ENCODE assay signal across 8 mouse cellular contexts in genomic region chr5:34637591-34638156, GRCm38 (mm10). TPM values are rescaled to one million over a fixed set of nuclear protein-coding genes. Genes with fewer than 3 reads are reported as not detected.
DNase-seq lines count a peak whose midpoint lies in the region; ATAC-seq and TF ChIP-seq lines count a peak whose summit lies in the region.

No protein-coding gene starts in this region.

- H3K9me3 ChIP-seq in heart, postnatal 0 days (replicated peaks; ENCODE audit: control insufficient read depth, low read length) = no peaks in the 10 kb centered on the region
- H3K9me3 ChIP-seq in G1E (replicated peaks) = no peaks in the 10 kb centered on the region

- peak overlapping the region; percentile 66; the same call in 1 of the 2 replicates for H3K9ac ChIP-seq in heart, postnatal 0 days (replicated peaks; ENCODE audit: low read depth, low read length)

- no peak for TF ChIP-seq EP300 in heart, postnatal 0 days (IDR thresholded peaks at IDR 0.05; ENCODE audit: low read depth)

- ATAC-seq in heart, postnatal 0 days (ENCODE audit: insufficient read depth, low read depth) = no peak
- no peak for ATAC-seq in G1E (ENCODE audit: extremely low read depth, insufficient number of reproducible peaks, low FRiP score, poor library complexity, severe bottlenecking)
- no peak for ATAC-seq in frontal cortex, adult (ENCODE audit: low TSS enrichment)

- H3K27me3 ChIP-seq in heart, postnatal 0 days (ENCODE audit: control insufficient read depth, insufficient read depth, low read length) = no peaks in the 10 kb centered on the region
- no peaks in the 10 kb centered on the region for H3K27me3 ChIP-seq in G1E (ENCODE audit: insufficient read depth, low read length)
- H3K27me3 ChIP-seq in kidney, adult 2 months (replicated peaks; ENCODE audit: control insufficient read depth, insufficient read depth, low read length) = no peaks in the 10 kb centered on the region

- H3K79me2 ChIP-seq in macrophage (ENCODE audit: inconsistent target) = peaks cover 12% of the 10 kb centered on the region; the same call in 1 of the 2 replicates

- 0 out of 2 replicates have a peak overlapping the region, but pooled peaks have one; percentile 73 for H3K27ac ChIP-seq in heart, postnatal 0 days (ENCODE audit: low read depth)
- H3K27ac ChIP-seq in macrophage = peak overlapping the region; percentile 76; the same call in 1 of the 2 replicates
- H3K27ac ChIP-seq in kidney, adult 2 months (ENCODE audit: insufficient read depth, low read depth, low read length) = no peak overlapping the region

- TF ChIP-seq CTCF in heart, postnatal 0 days (IDR thresholded peaks at IDR 0.05; ENCODE audit: low read depth) = no peak
- no peak for TF ChIP-seq CTCF in G1E (IDR thresholded peaks at IDR 0.05; ENCODE audit: low read depth, low read length)
- no peak for TF ChIP-seq CTCF in kidney, adult 2 months (conservative IDR thresholded peaks at IDR 0.05; ENCODE audit: insufficient read depth, insufficient read length, low read depth, low read length)

- no peak overlapping the region for H3K4me3 ChIP-seq in heart, postnatal 0 days (ENCODE audit: low read depth, low read length)
- H3K4me3 ChIP-seq in G1E (ENCODE audit: low read depth, low read length) (peak overlapping the region; percentile 81; the same call in 1 of the 2 replicates), macrophage (ENCODE audit: inconsistent target) (peak overlapping the region; percentile 88; the same call in 1 of the 2 replicates)
- no peak overlapping the region for H3K4me3 ChIP-seq in kidney, adult 2 months (ENCODE audit: insufficient read depth, low read depth, low read length)

- TF ChIP-seq POLR2A in kidney, adult 2 months (IDR thresholded peaks at IDR 0.05; ENCODE audit: low read depth, low read length) = no peak

- H3K36me3 ChIP-seq in heart, postnatal 0 days (replicated peaks; ENCODE audit: control insufficient read depth, insufficient read depth, low read length) = peaks cover 51% of the 10 kb centered on the region
- peaks cover 86% of the 10 kb centered on the region for H3K36me3 ChIP-seq in G1E (replicated peaks)
- peaks cover 40% of the 10 kb centered on the region; the same call in 1 of the 2 replicates for H3K36me3 ChIP-seq in macrophage (ENCODE audit: inconsistent target)
- no peaks in the 10 kb centered on the region for H3K36me3 ChIP-seq in kidney, adult 2 months (ENCODE audit: control insufficient read depth, insufficient read depth, low read length)

- no peaks in the 10 kb centered on the region for H3K4me1 ChIP-seq in heart, postnatal 0 days (ENCODE audit: control insufficient read depth, insufficient read depth)
- H3K4me1 ChIP-seq in G1E (ENCODE audit: insufficient read depth, low read depth, low read length) = peaks cover 64% of the 10 kb centered on the region
- no peaks in the 10 kb centered on the region; the same call in 1 of the 2 replicates for H3K4me1 ChIP-seq in kidney, adult 2 months (ENCODE audit: control insufficient read depth, insufficient read depth, low read length)

- WGBS in heart, postnatal 0 days = 70% methylated on average over 7 of the region's 7 CpGs
- 30% methylated on average over 7 of the region's 7 CpGs for WGBS in macrophage (ENCODE audit: missing documents)
- 78% methylated on average over 7 of the region's 7 CpGs for WGBS in kidney, adult 2 months

- no peak for DNase-seq in heart, postnatal 0 days (ENCODE audit: low spot score)
- no peak for DNase-seq in heart, postnatal 4 days
- no peak for DNase-seq in G1E (ENCODE audit: low spot score)
- peak; percentile 86 for DNase-seq in gonadal fat pad, adult 2 months (ENCODE audit: low read depth)
- DNase-seq in cerebellum, adult 18-20 months = no peak
- no peak for DNase-seq in kidney, adult 2 months

- peak overlapping the region; percentile 92 for H3K4me2 ChIP-seq in heart, postnatal 0 days (ENCODE audit: low read depth, low read length)

RNA-seq across cellular contexts. Expression of gene Mfsd10, which starts 0.7 kb away (rescaled TPM):
- total RNA-seq in heart, postnatal 0 days (2014; rRNA removed; ENCODE audit: low replicate concordance) = 31.0 and 45.7 TPM in 2 replicates
- polyA plus RNA-seq in heart, postnatal 0 days (2015; fragmentation: Nextera tagmentation; extraction: Ambion mirVana) = 29.9 and 30.4 TPM in 2 replicates
- 10 to 100 TPM; 27.9 to 30.5 TPM for total RNA-seq in heart, postnatal 4 days (2021)
- total RNA-seq in G1E (2014; fragmentation: Nextera tagmentation) (49.6 and 50.8 TPM in 2 replicates), G1E (2017) (44.6 and 61.3 TPM in 2 replicates)
- polyA plus RNA-seq in G1E (2012) (192 and 260 TPM in 2 replicates), macrophage (2018) (19.4 to 37.9 TPM (median 29.4 TPM) in 3 replicates)
- polyA plus RNA-seq in gonadal fat pad, adult 2 months (2012; rRNA removed) = 79.5 and 91.4 TPM in 2 replicates
- 10 to 100 TPM; 18.9 to 91.8 (median 44.8) TPM for total RNA-seq in macrophage (2018; cell fraction: chromatin; rRNA removed)
- total RNA-seq in macrophage (2018; cell fraction: cytosol; rRNA removed) = 10 to 100 TPM; 13.5 to 29.9 (median 21.2) TPM
- total RNA-seq in macrophage (2018; cell fraction: nucleus; rRNA removed) = 100 to 1,000 TPM in 2 of 26 experiments, 10 to 100 TPM in 24; 23.2 to 303 (median 42.5) TPM
- 55.6 and 77.2 TPM in 2 replicates for polyA plus RNA-seq in kidney, adult 2 months (2012; rRNA removed)

RNA-seq across cellular contexts. Expression of gene Nop14, which starts 22.3 kb away (rescaled TPM):
- 1.2 and 66.6 TPM in 2 replicates for total RNA-seq in heart, postnatal 0 days (2014; rRNA removed; ENCODE audit: low replicate concordance)
- polyA plus RNA-seq in heart, postnatal 0 days (2015; fragmentation: Nextera tagmentation; extraction: Ambion mirVana) = 10.6 and 11.1 TPM in 2 replicates
- 10 to 100 TPM; 14.1 to 15.1 TPM for total RNA-seq in heart, postnatal 4 days (2021)
- 56.8 and 82.3 TPM in 2 replicates for total RNA-seq in G1E (2014; fragmentation: Nextera tagmentation)
- 39.7 and 48.1 TPM in 2 replicates for total RNA-seq in G1E (2017)
- 34.6 and 39.5 TPM in 2 replicates for polyA plus RNA-seq in G1E (2012)
- polyA plus RNA-seq in gonadal fat pad, adult 2 months (2012; rRNA removed) = 12.1 and 13.8 TPM in 2 replicates
- 10 to 100 TPM; 21.5 to 51.2 (median 38.5) TPM for total RNA-seq in macrophage (2018; cell fraction: chromatin; rRNA removed)
- 10 to 100 TPM; 19.7 to 29.9 (median 24.1) TPM for total RNA-seq in macrophage (2018; cell fraction: cytosol; rRNA removed)
- 10 to 100 TPM; 20.4 to 50.9 (median 27.8) TPM for total RNA-seq in macrophage (2018; cell fraction: nucleus; rRNA removed)
- polyA plus RNA-seq in macrophage (2018) = 19.8 to 48.1 TPM (median 37.4 TPM) in 3 replicates
- polyA plus RNA-seq in kidney, adult 2 months (2012; rRNA removed) = 9.6 and 10.2 TPM in 2 replicates

RNA-seq across cellular contexts. Expression of gene Grk4, which starts 22.5 kb away (rescaled TPM):
- 2.0 TPM in 1 of 2 replicates, not detected in the other for total RNA-seq in heart, postnatal 0 days (2014; rRNA removed; ENCODE audit: low replicate concordance)
- 1.4 and 2.7 TPM in 2 replicates for polyA plus RNA-seq in heart, postnatal 0 days (2015; fragmentation: Nextera tagmentation; extraction: Ambion mirVana)
- 1 to 10 TPM; 1.1 to 2.9 TPM for total RNA-seq in heart, postnatal 4 days (2021)
- 1.2 and 5.9 TPM in 2 replicates for total RNA-seq in G1E (2014; fragmentation: Nextera tagmentation)
- total RNA-seq in G1E (2017) = 0.16 and 2.5 TPM in 2 replicates
- 0.17 and 0.34 TPM in 2 replicates for polyA plus RNA-seq in G1E (2012)
- 0.41 and 1.4 TPM in 2 replicates for polyA plus RNA-seq in gonadal fat pad, adult 2 months (2012; rRNA removed)
- 10 to 100 TPM in 2 of 26 experiments, 1 to 10 TPM in 24; 1.6 to 10.4 (median 4.3) TPM for total RNA-seq in macrophage (2018; cell fraction: chromatin; rRNA removed)
- total RNA-seq in macrophage (2018; cell fraction: cytosol; rRNA removed) = 1 to 10 TPM in 5 of 26 experiments, under 1 TPM in 21; 0.39 to 2.3 (median 0.65) TPM
- total RNA-seq in macrophage (2018; cell fraction: nucleus; rRNA removed) = 1 to 10 TPM in 23 of 26 experiments, under 1 TPM in 3; 0.37 to 6.1 (median 2.7) TPM
- 1.6 to 2.2 TPM (median 2.0 TPM) in 3 replicates for polyA plus RNA-seq in macrophage (2018)
- 0.84 and 1.5 TPM in 2 replicates for polyA plus RNA-seq in kidney, adult 2 months (2012; rRNA removed)

Comparison
In these comparisons a context has a peak if more than half of its experiments do, and no peak if none do; other contexts are left out.
1. H3K4me3 ChIP-seq: peak in G1E (single experiment) and macrophage (single experiment); none in heart, postnatal 0 days (single experiment) and kidney, adult 2 months (single experiment).